Mouse (Mus musculus) liver, postnatal 0 days (tissue): ENCODE data around the gene Plekhb1.

Source experiments
- CTCF ChIP-seq: sonication (generic); IDR thresholded peaks from 2 replicates; pipeline ENCODE4 v1.5.1; 2016; ENCODE audit warnings: antibody characterized with exemption, low read depth
- EP300 ChIP-seq: IDR thresholded peaks from 2 replicates; pipeline ENCODE4 v1.6.1; 2016; ENCODE audit warnings: antibody characterized with exemption, low read depth, mild to moderate bottlenecking

DNA sequence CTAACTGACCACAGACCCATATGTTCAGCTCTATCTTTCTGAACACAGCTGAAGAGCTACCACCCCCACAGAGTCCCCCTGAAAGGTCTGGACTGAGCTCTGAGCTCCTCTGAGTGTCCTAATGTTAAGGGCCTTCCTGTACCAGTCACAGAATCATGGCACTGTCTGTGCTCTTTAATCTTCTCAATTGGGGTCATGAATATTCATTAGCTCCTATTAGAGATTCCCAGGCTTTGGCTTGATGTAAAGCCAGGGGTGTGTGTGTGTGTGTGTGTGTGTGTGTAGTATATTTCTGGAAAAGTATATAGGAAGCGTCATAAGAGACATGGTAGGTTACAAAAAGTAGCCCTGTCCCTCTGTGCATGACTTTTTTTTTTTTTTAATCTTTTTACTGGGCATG, 21.0 kb upstream of the Plekhb1 start:
- TF ChIP-seq EP300: no peak
- no peak for TF ChIP-seq CTCF
